Mouse (Mus musculus) embryonic facial prominence, embryonic 14.5 days (tissue): ENCODE measurements around the gene Diablo. TPM values are rescaled to one million over a fixed set of nuclear protein-coding genes. Genes with fewer than 3 reads are reported as not detected.
"Not testable (repeated sequence)": the region's sequence is repeated elsewhere in the genome, so short reads cannot be mapped to it uniquely, and the experiment has no call there.

Experiments
- ATAC-seq: fragments of 200-750 bp; cut with Nextera tagmentation; 2 replicates; pipeline ENCODE4 v1.8.0; 2017; ENCODE audit warnings: low read depth, moderate number of reproducible peaks, moderate TSS enrichment
- DNase-seq: peaks from one replicate; pipeline ENCODE4 v3.0.0-alpha.2; 2015; ENCODE audit warnings: low spot score
- H3K27ac ChIP-seq: fragments of 300-500 bp; sonication (generic); replicated peaks from 2 replicates; pipeline ENCODE4 v1.5.1; 2014; ENCODE audit warnings: low read depth, mild to moderate bottlenecking, low read length, moderate library complexity
- H3K27me3 ChIP-seq: fragments of 300-500 bp; sonication (generic); replicated peaks from 2 replicates; pipeline ENCODE4 v1.6.1; 2014; ENCODE audit warnings: low read length; ENCODE audit not compliant: control insufficient read depth, insufficient read depth
- H3K36me3 ChIP-seq: fragments of 300-500 bp; sonication (generic); 2 replicates; pipeline ENCODE4 v1.6.1; 2014; ENCODE audit warnings: low read length, mixed read lengths; ENCODE audit not compliant: control insufficient read depth, insufficient read depth
- H3K4me1 ChIP-seq: fragments of 300-500 bp; sonication (generic); 2 replicates; pipeline ENCODE4 v1.6.1; 2014; ENCODE audit warnings: antibody characterized with exemption, low read length; ENCODE audit not compliant: control insufficient read depth, insufficient read depth
- H3K4me2 ChIP-seq: fragments of 300-500 bp; sonication (generic); 2 replicates; pipeline ENCODE4 v1.6.1; 2014; ENCODE audit warnings: low read depth, mild to moderate bottlenecking, low read length, moderate library complexity, mixed read lengths
- H3K4me3 ChIP-seq: fragments of 300-500 bp; sonication (generic); 2 replicates; pipeline ENCODE4 v1.5.1; 2014; ENCODE audit warnings: low read depth, mild to moderate bottlenecking, low read length
- H3K9ac ChIP-seq: fragments of 300-500 bp; sonication (generic); 2 replicates; pipeline ENCODE4 v1.6.1; 2014; ENCODE audit warnings: low read depth, mild to moderate bottlenecking, low read length, moderate library complexity, mixed read lengths
- H3K9me3 ChIP-seq: fragments of 300-500 bp; sonication (generic); 2 replicates; pipeline ENCODE4 v1.6.1; 2016; ENCODE audit warnings: low read length; ENCODE audit not compliant: control insufficient read depth
- WGBS: fragments of 180-500 bp; shearing (Covaris S2); extraction: QIAGEN DNeasy Blood & Tissue Kit; methylation state at CpG from one replicate; pipeline ENCODE4 v1.1.7; 2014; 5-methylcytosine and 5-hydroxymethylcytosine counted together
- polyA plus RNA-seq: library from polyadenylated mRNA; unstranded; fragments of >200 nt; fragmentation: Nextera tagmentation; extraction: Ambion mirVana; gene quantifications from 2 replicates; pipeline ENCODE4 v1.2.1, GENCODE M21; 2014

Gene Diablo
- polyA plus RNA-seq, 1 experiment from 2014 or later, result 106 TPM

GRCm38 (mm10) chr5:123512102-123512501, 11.9 kb downstream of the Diablo start:
- Histone ChIP-seq H3K4me1 (peaks cover 6% of the 10 kb centered on the region; the same call in 1 of the 2 replicates), H3K36me3 (peaks cover 43% of the 10 kb centered on the region), H3K27ac (no peak overlapping the region), H3K9ac (no peak overlapping the region), H3K9me3 (no peaks in the 10 kb centered on the region), H3K4me2 (no peak overlapping the region), H3K4me3 (no peak overlapping the region), H3K27me3 (peaks cover 13% of the 10 kb centered on the region; the same call in 1 of the 2 replicates)
- 71% methylated on average over 2 of the region's 3 CpGs for WGBS
- ATAC-seq, result no peak
- no peak for DNase-seq

DNA sequence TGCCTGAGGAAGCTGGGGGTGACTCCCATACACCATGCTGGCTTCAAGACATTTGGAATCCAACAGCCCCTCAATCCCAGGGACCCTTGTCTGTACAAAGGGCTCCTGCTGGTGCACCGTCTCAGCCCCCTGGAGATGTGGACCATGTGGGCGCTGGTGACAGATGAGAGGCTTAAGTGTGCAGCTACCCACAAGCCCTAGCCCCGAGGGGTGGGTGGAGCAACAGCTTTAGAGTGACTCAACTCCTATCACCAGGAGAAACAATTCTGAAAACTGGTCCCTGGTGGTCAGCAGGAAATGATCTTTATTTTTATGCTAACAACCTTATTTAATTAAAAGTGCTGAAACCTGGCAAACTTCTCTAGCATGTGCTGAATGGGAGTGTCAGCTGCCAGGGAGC, 12.6 kb downstream of the Diablo start:
- WGBS, result 78% methylated on average over 3 of the region's 3 CpGs
- H3K36me3 ChIP-seq, result peaks cover 36% of the 10 kb centered on the region

GRCm38 (mm10) chr5:123510160-123510559, 13.8 kb downstream of the Diablo start, which contains the start of gene B3gnt4:
TSS of gene B3gnt4 (plus strand) at chr5:123510460.
- no peak for ATAC-seq
- H3K9ac ChIP-seq, result no peak within 1 kb of the TSS
- H3K4me3 ChIP-seq, result no peak within 1 kb of the TSS
- 79% methylated on average over 5 of the region's 5 CpGs for WGBS
- no peaks in the 10 kb centered on the region for H3K9me3 ChIP-seq
- H3K36me3 ChIP-seq, result peaks cover 24% of the 10 kb centered on the region
- H3K27ac ChIP-seq, result no peak within 1 kb of the TSS
- peak within 1 kb of the TSS; percentile 90; the same call in 1 of the 2 replicates for H3K4me2 ChIP-seq
- peaks cover 6% of the 10 kb centered on the region; the same call in 1 of the 2 replicates for H3K4me1 ChIP-seq
- no peak for DNase-seq
- H3K27me3 ChIP-seq, result peaks cover 17% of the 10 kb centered on the region; the same call in 1 of the 2 replicates

More for the DNA sequence above, 12.6 kb downstream of the Diablo start:
- not testable (repeated sequence) for ATAC-seq, H3K4me1 ChIP-seq, H3K9me3 ChIP-seq, H3K4me2 ChIP-seq, H3K9ac ChIP-seq, H3K27ac ChIP-seq, H3K4me3 ChIP-seq, DNase-seq
- H3K27me3 ChIP-seq, result peaks cover 13% of the 10 kb centered on the region; the same call in 1 of the 2 replicates

DNA sequence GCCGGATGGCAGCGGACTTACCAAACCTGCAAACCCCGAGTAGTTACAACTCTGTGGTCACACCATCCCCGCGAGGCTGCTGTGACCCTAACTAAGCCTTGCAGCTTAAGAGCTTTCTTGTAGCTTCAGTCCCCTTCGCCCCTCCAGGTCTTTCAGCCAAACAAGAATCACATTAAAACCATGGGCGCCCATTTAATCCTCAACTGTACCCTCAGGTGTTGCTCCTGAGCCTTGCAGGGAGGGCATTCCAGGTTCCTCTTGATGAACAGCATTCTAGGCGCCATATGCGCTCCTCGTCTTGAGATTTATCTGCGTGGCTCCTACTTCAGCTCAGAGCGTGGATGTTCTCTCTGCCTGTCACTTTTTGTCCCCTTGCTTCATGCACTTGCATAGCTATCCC, 15.1 kb downstream of the Diablo start:
- no peak for DNase-seq
- ATAC-seq, result no peak
- 4% methylated on average over 12 of the region's 12 CpGs for WGBS

GRCm38 (mm10) chr5:123507936-123508723, 15.8 kb downstream of the Diablo start:
- peaks cover 14% of the 10 kb centered on the region for H3K36me3 ChIP-seq
- 1% methylated on average over 25 of the region's 59 CpGs for WGBS
- H3K9ac ChIP-seq, result peak overlapping the region; percentile 63
- H3K9me3 ChIP-seq, result no peaks in the 10 kb centered on the region
- peak overlapping the region; percentile 90 for H3K4me2 ChIP-seq
- no peak overlapping the region for H3K27ac ChIP-seq
- peak; percentile 91 for ATAC-seq
- DNase-seq, result peak; percentile 95
- H3K27me3 ChIP-seq, result peaks cover 17% of the 10 kb centered on the region; the same call in 1 of the 2 replicates
- peak overlapping the region; percentile 69 for H3K4me3 ChIP-seq
- peaks cover 6% of the 10 kb centered on the region; the same call in 1 of the 2 replicates for H3K4me1 ChIP-seq

More for the DNA sequence above, 15.1 kb downstream of the Diablo start:
- peaks cover 17% of the 10 kb centered on the region; the same call in 1 of the 2 replicates for H3K27me3 ChIP-seq
- no peaks in the 10 kb centered on the region for H3K9me3 ChIP-seq
- H3K27ac ChIP-seq, result no peak overlapping the region
- peaks cover 18% of the 10 kb centered on the region for H3K36me3 ChIP-seq
- peaks cover 6% of the 10 kb centered on the region; the same call in 1 of the 2 replicates for H3K4me1 ChIP-seq
- H3K9ac ChIP-seq, result peak overlapping the region; percentile 63
- peak overlapping the region; percentile 90 for H3K4me2 ChIP-seq
- H3K4me3 ChIP-seq, result peak overlapping the region; percentile 69

DNA sequence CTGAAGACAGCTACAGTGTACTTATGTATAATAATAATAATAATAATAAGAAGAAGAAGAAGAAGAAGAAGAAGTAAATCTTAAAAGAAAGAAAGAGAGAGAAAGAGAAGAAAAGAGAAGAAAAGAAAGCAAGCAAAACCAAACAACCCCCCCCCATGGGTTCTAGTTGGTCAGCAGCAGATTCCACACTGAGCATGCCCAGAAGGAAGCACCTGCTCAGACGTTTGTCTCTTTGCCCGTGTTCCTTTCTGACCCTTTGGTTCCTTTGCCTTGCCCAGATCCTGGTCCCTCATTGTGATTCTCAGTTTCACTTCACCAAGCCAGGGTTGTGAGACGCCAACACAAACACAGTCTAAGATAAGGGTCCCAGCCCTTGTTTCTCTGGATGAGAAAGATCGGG, 22.0 kb downstream of the Diablo start:
- Histone ChIP-seq H3K4me2 (no peak overlapping the region), H3K27me3 (0 out of 2 replicates have a peak, but pooled peaks cover 4% of the 10 kb centered on the region), H3K9ac (no peak overlapping the region), H3K4me3 (no peak overlapping the region), H3K9me3 (no peaks in the 10 kb centered on the region), H3K36me3 (no peaks in the 10 kb centered on the region), H3K4me1 (peaks cover 7% of the 10 kb centered on the region), H3K27ac (no peak overlapping the region)
- ATAC-seq (no peak), DNase-seq (no peak)
- 72% methylated on average over 4 of the region's 4 CpGs for WGBS

DNA sequence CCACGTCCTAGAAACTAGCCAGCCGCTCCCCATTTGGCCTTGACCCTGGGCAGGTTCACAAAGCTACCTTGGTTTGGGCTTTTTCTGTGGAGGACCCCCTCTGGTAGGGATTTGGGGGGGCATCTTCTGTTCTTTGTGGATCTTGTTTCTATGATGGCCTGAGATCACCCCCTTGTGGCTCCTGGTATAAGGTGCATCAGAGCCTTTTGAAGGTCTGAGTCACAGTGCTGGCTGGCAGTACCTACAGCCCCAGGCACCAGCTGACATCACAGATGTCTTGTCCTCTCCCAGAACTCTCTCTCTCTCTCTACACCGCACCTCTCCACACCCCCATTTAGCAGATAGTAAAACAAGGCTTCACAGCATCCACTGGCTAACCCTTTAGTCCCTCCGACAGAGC, 24.3 kb downstream of the Diablo start:
- WGBS, result 49% methylated on average over 4 of the region's 4 CpGs
- Histone ChIP-seq H3K4me3 (no peak overlapping the region), H3K27ac (no peak overlapping the region), H3K4me1 (peaks cover 7% of the 10 kb centered on the region), H3K27me3 (no peaks in the 10 kb centered on the region), H3K9me3 (no peaks in the 10 kb centered on the region), H3K36me3 (no peaks in the 10 kb centered on the region), H3K9ac (no peak overlapping the region), H3K4me2 (no peak overlapping the region)
- ATAC-seq (no peak), DNase-seq (peak; percentile 17)

DNA sequence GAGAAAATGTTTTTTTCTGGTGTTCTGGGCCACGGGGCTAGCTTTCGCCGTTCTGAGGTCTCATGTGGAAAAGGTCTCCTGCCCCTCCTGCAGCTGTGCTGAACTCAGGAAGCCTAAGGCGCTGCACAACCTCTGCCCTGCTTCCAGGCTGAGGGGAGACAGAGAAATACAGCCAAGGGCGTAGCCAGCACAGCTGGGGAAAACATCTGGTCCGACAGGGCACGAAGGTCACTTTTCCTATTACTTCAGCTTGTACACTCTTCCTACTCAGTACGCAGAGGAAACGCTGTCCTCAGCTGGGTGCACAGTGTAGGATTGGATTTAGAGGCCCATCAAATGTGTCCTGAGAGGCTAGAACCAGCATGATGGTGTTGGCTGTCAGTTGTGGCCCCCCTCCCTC, 34.0 kb downstream of the Diablo start:
- DNase-seq, result no peak
- WGBS, result 41% methylated on average over 9 of the region's 9 CpGs

More for the DNA sequence above, 34.0 kb downstream of the Diablo start:
- Histone ChIP-seq H3K27me3 (no peaks in the 10 kb centered on the region), H3K9ac (no peak overlapping the region), H3K27ac (no peak overlapping the region), H3K4me1 (no peaks in the 10 kb centered on the region; the same call in 1 of the 2 replicates), H3K36me3 (no peaks in the 10 kb centered on the region), H3K4me2 (no peak overlapping the region), H3K4me3 (no peak overlapping the region), H3K9me3 (no peaks in the 10 kb centered on the region)
- no peak for ATAC-seq
